Mouse (Mus musculus) thymus, postnatal 25 days (tissue): Measurements from ENCODE around the gene Lrrc45.
"Not testable (repeated sequence)": the region's sequence is repeated elsewhere in the genome, so short reads cannot be mapped to it uniquely, and the experiment has no call there.

Source experiments
- DNase-seq: peaks from one replicate; pipeline ENCODE4 v3.0.0; 2022

Lrrc45 gene

DNA sequence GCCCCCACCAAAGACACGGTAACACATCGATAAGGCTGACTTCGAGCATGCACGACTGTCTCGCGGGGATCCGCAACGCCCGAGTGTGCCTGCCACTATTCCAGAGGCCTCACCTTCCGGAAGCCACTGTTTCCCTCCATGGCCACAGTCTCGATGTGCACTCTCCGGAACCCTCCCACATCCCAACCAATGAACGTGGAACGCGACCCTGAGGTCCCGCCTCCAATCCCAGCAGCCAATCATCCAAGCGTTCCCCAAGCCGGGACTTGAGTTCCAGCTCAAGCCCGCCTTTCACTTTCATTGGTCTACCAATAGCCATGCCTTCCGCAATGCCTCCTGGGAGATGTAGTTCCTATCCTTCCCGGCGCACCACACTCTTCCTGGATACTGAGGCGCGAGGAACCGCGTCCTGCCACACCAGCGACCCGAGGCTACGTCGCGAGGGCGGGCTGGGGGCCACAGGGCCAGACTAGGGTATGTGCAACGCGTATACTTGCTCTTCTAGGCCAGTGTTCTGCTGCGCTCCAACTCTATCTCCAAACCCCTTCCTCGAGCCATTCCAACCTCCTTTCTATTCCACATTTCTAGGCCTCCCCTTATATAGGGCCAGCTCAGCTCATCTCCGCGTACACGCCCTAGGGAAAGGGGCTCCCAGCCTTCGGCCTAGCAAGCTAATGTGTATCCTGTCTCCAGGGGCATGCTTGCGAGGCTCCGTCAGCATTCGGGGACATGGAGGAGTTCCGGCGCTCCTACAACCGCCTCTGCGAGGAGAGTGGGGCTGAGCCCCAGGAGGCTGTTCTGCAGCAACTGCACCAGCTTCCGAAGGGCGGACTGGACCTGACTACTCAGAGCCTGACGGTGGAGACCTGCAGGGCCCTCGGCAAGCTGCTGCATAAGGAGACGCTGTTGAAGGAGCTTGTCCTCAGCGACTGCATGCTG lies at the start of gene Lrrc45, which contains the start of gene Cenpx:
Gene Lrrc45 (plus strand): TSS at position 346 of the 939 bp plus-strand sequence.
Gene Cenpx (minus strand): TSS at position 159 of the 939 bp plus-strand sequence.
- DNase-seq: peak; percentile 97

GRCm38 (mm10) chr11:120665406-120665805 lies 48.3 kb upstream of the Lrrc45 start:
- DNase-seq: no peak

- no peak for DNase-seq
Measured at GRCm38 (mm10) chr11:120666617-120667016, 47.1 kb upstream of the Lrrc45 start.

GRCm38 (mm10) chr11:120672687-120673593 lies 40.8 kb upstream of the Lrrc45 start, which contains the start of gene Aspscr1:
Aspscr1 (plus strand) TSS chr11:120672973.
- peak; percentile 98 for DNase-seq

- DNase-seq: no peak
Measured at GRCm38 (mm10) chr11:120673594-120674122, 40.1 kb upstream of the Lrrc45 start.

GRCm38 (mm10) chr11:120675875-120676274 lies 37.9 kb upstream of the Lrrc45 start:
- not testable (repeated sequence) for DNase-seq

DNA sequence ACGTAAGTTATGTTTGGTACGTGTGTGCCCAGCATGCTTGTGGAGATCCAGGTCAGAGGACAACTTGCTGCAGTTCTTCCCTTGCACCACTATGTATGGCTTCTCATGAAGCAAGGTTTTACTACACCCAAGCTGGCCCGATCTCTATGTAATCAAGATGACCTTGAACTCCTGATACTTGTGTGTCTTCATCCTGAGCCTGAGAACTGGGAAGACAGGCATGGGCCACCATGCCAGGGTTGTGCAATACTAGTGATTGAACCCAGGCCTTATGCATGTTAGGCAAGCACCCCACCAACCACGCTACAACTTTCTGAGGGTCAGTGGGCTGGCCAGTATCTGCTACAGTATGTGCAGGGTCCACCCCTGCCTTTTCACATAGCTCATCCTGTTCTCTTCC lies 36.8 kb upstream of the Lrrc45 start:
- DNase-seq: no peak

DNA sequence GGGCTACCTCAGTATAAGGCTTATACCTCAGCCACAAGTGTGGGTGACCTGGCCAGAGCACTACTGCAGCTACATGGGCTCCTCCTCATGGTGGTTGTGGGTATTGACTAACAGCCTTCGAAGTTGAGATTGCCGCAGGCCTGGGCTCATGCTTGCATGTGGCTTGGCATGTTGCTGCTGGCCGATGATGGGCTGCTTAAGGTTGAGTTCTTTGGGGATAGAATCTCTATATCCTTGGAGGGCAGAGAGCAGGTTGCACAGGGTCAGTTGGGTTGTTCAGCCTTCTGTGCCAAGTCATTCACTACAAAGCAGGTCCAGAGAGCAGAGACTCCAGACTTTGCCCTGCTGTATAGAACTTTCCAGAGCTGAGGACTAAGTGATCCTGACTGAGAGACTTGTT lies 33.8 kb upstream of the Lrrc45 start:
- peak; percentile 17 for DNase-seq

- no peak for DNase-seq
Measured at GRCm38 (mm10) chr11:120682683-120683082, 31.0 kb upstream of the Lrrc45 start.

DNA sequence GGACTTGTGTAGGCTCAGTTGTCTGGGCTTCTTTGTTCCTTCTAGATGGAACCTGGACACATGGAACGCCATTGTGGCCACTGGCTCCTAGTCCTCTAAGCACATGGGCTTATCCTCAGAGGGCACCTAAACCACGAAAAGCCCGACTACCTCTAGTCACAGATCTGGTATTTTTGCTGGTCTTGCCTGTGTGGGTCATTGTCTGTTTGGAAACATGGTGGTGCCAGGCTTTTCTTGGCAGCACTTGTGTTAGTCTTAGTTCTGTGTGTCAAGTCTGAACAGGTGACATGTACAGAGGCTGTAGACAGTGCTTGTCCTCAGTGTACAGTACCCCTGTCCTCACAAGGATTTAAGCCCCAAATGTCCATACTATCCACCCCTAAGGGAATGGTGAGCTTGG lies 30.2 kb upstream of the Lrrc45 start:
- DNase-seq: no peak

- no peak for DNase-seq
Measured at GRCm38 (mm10) chr11:120684086-120684485, 29.6 kb upstream of the Lrrc45 start.

DNA sequence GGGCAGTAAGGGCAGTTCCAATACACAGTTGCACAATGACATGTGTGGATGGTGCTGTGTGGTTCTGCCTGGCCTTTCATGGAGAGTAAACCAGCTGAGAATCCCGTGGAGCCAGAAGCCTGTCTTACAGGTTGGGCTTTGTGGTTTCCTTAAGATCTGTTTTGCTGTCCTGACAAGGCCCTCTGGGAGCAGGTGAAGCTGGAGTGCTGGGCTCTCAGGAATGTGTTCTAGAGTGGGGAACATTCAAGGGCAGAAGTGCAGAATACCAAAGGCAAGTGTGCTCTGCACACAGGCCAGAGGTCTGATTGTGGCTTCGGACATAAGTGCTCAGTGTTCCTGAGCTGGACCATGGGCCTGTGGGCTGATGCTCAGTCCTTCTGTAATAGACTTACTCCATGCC lies 29.1 kb upstream of the Lrrc45 start:
- no peak for DNase-seq

- no peak for DNase-seq
Measured at GRCm38 (mm10) chr11:120686650-120687272, 27.0 kb upstream of the Lrrc45 start.

GRCm38 (mm10) chr11:120689365-120689764 lies 24.4 kb upstream of the Lrrc45 start:
- DNase-seq: no peak

DNA sequence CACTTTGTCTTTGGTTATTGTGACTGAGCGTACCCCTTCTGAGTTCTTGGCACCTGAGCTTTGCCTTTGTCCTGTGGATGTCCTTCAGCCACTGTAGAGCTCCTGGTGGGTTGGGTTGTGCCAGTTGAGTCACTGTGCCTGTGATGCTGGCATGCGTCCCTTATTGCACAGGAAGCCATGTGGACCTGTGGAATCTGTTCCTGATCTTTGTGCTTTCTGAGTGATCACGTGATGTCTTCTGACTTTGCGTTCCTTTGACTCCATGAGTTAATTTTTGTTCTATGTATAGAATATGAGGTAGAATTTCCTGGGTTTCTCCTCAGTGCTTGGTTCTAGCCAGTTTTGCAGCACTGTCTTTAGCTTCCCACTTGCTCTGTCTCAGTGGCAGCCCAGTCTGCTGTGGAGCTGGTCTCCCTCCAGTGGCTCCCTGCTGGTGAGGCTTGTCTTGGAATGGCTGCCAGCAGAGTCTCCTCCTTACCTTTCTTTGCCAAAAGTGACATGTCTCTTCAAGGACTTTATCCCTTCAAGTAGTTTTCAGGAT lies 21.2 kb upstream of the Lrrc45 start:
- DNase-seq: no peak

DNA sequence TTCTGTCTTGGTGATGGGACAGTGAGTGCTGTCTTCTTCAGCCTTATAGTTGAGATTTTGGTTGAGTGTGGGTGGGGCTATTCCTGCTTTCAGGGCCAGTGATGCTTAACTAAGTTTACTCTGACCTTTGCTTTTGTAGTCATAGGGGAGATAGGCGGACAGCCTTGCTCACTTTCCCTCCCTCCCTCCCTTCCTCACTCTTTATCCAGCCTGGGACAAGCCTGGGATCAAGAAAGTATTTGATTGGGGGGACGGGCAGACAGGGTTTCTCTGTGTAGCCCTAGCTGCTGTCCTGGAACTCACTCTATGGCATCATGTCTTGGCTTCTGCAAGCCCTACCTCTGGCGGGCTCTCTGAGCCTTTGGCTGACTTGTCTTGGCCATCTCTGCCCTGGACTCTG lies 20.3 kb upstream of the Lrrc45 start:
- no peak for DNase-seq

DNA sequence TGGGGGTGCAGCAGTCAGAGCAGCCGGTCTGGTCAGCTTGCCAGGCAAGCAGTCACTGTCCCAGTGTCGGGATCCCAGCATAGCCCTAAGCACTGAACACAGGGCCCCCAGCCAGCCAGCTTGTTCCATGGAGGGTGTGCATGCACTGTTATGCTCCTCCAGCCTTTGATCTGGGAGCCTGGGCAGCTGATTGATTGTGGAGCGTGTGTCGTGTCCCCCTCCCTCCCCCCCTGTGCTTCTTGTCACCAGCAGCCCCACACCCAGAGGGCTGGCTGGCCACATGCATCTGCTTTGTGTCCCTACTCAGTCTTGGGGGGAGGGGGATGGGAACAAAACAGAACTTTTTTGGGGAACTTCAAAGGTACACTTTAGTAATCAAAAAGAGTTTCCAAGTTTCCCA lies 18.5 kb upstream of the Lrrc45 start:
- DNase-seq: no peak

DNA sequence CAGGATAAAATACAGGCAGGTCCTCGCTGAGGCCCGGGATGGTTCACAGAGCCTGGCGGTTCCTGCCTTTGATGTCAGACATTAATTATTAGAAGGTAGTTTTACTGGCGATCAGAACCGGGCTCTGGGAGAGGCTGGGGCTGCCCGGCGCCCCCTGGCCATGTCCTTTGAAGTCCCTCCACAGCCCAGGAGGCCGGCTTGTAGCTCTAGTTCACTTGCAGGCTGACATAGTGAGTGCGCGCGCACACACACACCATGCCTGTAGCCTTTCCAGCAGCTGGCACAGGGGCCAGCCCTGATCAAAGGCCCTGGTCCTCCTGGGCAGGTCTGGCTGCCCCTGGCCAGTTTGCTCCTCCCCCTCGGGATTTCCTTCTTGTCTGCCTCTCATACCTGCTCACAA lies 18.1 kb upstream of the Lrrc45 start:
- DNase-seq: no peak

DNA sequence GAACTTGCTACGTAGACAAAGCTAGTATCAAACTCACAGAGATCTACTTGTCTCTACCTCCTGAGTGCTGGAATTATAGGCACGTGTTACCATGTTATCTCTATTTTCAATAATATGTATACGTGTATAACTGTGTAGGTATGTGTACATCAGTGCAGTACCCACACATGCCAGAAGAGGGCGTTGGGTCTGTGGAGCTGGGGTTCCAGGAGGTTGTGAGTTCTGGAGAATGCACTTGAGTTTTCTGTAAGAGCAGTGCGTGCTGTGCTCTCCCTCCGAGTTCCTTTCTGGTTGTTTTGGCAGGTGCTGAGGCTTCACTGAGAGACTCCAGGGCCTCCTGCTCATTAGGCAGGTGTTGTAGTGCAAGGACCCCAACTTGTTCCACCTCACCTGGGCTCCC lies 17.2 kb upstream of the Lrrc45 start:
- no peak for DNase-seq

GRCm38 (mm10) chr11:120697741-120698140 lies 16.0 kb upstream of the Lrrc45 start:
- no peak for DNase-seq

DNA sequence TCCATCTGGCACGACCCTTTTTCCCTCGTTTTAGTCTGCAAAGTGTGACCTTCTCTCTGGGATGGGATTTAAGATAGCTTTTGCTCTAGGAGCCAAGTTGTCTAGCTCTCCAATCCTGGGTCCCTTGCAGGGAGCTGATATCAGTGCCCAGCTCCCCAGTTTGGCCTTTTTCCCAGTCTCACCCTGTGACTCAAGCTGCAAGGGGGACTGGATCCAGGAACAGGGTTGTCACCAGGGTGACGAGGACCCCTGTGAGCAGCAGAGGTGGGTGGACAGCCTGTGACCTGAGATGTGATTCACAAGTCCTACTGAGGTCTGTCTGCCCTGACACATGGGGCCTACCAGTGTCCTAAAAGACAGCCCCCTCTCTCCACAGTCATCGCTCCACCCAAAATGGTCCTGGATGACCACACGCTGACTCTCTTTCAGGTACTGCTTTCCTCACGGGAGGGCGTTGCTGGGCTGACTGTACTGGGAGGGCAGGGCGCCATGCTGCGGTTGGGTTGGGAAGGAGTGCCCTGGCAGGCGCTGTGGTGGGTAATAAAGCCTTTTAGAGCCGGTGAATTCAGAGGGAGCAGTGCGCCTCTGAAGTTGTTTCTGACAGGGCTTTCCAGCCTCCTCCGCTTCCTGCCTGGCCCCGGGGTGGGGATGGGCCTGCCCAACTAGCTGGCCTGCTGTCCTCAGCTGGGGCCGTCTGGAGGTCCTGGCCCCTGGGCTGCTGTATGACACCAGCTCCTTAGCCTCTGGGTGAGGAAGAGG lies 9.8 kb upstream of the Lrrc45 start:
- DNase-seq: no peak
